Mouse (Mus musculus) adrenal gland, postnatal 4 days (tissue): ENCODE measurements around the gene Uso1. TPM values are rescaled to one million over a fixed set of nuclear protein-coding genes. Genes with fewer than 3 reads are reported as not detected.
"Not testable (repeated sequence)": the region's sequence is repeated elsewhere in the genome, so short reads cannot be mapped to it uniquely, and the experiment has no call there.

Experiments
- DNase-seq, 2 experiments: peaks; one replicate each; pipeline ENCODE4 v3.0.0; 2021 to 2022; ENCODE audit warnings: low spot score in 2 of 2, mixed read lengths in 2 of 2
- total RNA-seq, 2 experiments: library from RNA; stranded (reverse); gene quantifications; 2 replicates each; pipeline ENCODE4 v1.2.3; 2021

Gene Uso1
- total RNA-seq, 2 experiments from 2014 or later, result 68.8 to 71.5 TPM

- no peak for DNase-seq
Observed at GRCm38 (mm10) chr5:92125446-92125845, 12.3 kb upstream of the Uso1 start.

GRCm38 (mm10) chr5:92127141-92127625 lies 10.6 kb upstream of the Uso1 start:
- DNase-seq, result no peak

DNA sequence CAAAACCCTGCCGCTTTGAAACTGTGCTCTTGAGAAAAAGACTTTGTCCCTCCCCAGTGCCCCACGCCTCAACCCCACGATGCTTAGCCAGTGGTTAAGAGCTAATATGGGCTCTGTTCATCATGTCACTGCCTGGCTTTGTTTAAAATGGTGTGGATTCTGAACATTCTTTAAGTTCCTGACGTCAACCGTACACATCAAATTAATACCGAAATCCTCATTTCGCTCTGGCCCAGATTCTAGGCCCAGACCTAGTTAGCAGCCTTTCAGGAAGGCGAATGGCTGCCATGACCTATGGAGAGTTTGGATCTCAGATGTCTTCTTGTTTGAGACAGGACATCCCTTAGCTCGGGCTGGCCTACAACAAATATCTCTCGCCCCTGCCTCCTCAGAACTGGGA lies 10.0 kb upstream of the Uso1 start:
- no peak for DNase-seq

DNA sequence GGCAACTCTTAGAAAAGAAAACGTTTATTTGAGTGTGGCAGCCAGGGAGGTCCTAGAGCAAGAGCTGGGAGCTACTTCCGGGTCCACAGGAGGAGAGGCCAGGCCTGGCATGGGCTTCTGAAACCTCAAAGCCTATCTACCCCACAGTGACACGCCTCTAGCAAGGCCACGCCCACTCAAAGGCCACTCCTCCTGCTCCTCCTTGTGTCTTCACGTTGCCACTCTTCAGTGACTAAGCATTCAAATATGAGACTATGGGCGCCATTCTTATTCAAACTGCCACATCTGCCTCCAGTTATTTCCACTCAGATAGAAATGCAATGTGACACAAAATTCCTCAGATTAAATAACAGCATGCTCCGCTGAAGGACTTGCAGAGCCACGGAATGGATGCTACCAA lies 9.2 kb upstream of the Uso1 start:
- no peak for DNase-seq

DNA sequence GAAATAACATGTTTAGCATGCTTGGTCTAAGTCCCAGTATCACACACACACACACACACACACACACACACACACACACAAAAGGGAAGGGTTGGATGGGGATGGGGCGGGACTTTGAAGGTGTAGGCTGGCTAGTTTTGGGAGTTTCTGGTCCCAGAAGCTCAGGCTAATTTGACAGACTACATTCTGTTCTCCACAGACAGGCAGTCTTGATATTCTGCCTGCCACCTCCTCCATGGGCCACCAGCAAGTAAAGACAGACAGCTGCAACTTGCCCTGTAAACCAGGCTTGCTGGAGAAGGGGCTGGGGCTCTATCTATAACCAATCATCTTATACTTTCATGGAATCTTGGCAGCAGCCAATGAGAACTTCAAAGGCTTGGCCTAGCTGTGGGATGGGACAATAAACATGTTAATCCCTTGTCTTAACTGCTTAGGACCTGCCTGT lies 8.4 kb upstream of the Uso1 start:
- DNase-seq, result no peak

GRCm38 (mm10) chr5:92130040-92130682 lies 7.6 kb upstream of the Uso1 start:
- DNase-seq, result no peak

DNA sequence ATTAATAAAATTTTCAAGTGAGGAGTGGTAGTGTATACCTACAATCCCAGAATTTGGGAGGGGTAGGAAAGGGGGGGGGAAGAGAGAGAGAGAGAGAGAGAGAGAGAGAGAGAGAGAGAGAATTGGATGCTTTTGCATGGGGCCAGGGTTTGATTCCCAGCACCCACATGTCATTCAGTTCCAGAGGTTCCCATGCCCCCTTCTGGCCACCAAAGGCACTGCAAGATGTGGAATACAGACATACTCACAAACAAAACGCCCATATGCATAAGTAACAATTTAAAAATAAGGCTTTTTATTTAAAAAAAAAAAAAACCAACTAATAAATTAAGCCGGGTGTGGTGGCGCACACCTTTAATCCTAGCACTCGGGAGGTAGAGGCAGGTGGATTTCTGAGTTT lies 5.6 kb upstream of the Uso1 start:
- no peak for DNase-seq

DNA sequence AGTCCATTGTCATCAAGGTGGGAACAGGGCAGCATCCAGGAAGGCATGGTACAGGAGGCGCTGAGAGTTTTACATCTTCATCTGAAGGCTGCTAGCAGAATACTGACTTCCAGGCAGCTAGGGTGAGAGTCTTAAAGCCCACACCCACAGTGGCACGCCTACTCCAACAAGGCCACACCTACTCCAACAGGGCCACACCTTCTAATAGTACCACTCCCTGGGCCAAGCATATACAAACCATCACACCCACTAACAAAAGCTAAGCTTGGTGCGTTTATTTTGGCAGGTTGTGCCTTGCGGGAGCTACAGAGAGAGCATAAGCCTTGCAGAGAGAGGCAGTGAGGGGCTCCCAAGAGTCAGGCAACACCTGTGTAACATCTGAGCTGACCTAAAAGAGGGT lies 4.7 kb upstream of the Uso1 start:
- not testable (repeated sequence) for DNase-seq

- no peak for DNase-seq
Observed at GRCm38 (mm10) chr5:92134934-92135333, 2.8 kb upstream of the Uso1 start.

GRCm38 (mm10) chr5:92136536-92137238 lies 1.1 kb upstream of the Uso1 start:
- DNase-seq, result no peak

- no peak for DNase-seq
Observed at GRCm38 (mm10) chr5:92138093-92138621, 419 bp downstream of the Uso1 start.

GRCm38 (mm10) chr5:92139191-92139590 lies 1.5 kb downstream of the Uso1 start:
- no peak for DNase-seq

GRCm38 (mm10) chr5:92141696-92142095 lies 4.0 kb downstream of the Uso1 start:
- DNase-seq, result no peak

- DNase-seq, result no peak
Observed at GRCm38 (mm10) chr5:92142481-92142880, 4.7 kb downstream of the Uso1 start.

DNA sequence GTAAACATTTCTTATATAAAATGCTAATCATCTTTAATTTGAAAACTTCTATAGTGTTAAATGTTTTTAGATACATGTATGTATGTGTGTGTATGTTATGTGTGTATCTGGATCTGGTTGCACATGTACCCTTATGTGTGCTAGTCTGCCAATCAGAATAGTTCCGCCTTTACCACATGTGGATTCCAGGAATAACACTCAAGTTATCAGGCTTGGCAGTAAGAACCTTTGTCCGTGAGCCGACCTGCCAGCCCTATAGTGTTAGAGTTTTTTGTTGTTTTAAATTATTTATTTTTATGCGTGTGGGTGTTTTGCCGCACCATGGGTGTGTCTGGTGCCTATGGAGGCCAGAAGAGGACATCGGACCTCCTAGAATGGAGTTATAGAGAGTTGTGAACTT lies 5.9 kb downstream of the Uso1 start:
- DNase-seq, result no peak

DNA sequence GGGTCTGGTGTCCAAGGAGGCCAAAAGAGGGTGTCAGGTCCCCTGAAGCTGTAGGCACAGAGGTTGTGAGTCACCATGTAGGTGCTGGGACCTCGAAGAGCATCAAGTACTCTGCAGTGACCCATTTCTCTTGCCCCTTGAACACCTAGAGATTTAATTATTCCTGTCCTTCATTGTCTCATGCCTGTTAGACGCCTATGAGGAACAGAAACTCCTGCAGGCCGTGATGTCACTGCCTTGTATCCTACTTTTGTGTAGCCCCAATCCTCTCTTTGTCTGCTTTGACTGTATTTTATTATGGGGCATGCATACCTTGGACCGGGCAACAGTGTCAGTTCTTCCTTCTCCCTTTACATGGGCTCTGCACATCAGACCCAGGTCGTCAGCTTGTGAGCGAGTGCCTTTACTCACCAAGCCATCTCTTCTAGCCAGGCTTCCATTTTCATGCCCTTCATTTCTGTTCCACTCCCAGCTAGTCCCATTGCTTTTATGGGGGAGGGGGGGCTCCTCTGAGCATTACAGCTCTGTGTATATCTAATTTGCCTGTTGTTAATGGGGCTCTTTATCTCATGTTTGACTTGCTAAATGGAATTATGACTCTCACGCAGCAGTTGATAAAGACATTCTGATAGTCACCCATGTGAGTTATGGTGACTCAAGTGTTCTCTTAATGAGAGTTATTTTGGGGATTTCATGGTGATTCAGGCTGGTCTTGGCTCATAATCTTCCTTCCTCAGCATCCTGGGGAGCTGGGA lies 7.4 kb downstream of the Uso1 start:
- no peak for DNase-seq

GRCm38 (mm10) chr5:92148248-92148647 lies 10.5 kb downstream of the Uso1 start:
- no peak for DNase-seq

GRCm38 (mm10) chr5:92149330-92149982 lies 11.7 kb downstream of the Uso1 start:
- no peak for DNase-seq

DNA sequence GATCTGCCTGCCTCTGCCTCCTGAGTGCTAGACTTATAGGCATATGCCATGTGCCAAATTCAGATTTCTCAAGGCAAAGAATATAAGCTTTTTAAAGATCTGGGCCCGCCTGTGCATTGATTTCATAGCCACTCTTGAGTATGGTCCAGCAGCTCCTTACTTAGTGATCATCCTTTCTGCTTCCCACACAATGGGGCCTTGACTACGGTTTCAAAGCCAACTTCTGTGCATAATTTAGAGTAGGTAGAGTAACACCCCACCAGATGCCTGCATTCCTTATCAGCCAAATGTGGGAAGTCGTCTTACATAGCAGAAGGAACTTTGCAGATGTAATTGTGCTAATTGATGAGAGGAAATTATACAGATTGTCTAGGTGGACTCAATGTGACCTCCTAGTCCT lies 17.1 kb downstream of the Uso1 start:
- DNase-seq, result no peak

DNA sequence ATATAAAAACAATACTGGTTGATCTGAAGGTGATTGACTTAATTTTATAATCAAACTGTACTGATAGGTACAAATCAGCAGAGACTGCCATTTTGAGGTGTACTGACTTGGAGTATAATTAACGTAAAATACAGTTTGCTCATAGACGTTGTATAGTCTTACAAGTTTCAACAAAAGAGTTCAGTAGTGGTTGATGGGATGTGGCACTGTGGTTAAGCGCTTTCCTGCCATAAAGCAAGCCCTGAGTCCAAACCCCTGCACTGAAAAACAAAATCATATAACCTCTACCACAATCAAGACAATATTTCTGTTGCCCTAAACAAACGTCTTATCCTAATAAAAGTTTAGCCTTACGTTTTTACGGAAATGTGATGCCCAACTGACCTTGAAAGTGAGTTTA lies 28.2 kb downstream of the Uso1 start:
- DNase-seq, result no peak
